Mouse (Mus musculus): Measurements from ENCODE around the gene Cgn.

DNA sequence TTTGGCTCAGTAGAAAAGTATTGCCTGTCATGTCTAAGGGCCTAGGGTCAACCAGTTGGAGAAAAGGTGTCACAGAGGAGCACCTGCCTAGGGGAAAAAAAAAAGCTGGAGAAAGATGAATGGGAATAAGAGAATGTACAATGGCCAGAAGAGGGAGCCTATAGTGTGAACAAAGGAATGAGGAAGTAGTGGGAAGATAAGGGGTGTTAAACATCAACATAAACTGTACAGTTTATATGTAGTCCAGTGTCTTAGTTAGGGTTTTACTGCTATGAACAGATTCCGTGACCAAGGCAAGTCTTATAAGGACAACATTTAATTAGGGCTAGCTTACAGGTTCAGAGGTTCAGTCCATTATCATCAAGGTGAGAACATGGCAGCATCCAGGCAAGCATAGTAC lies 2.8 kb upstream of the Cgn start:
- no peak for TF ChIP-seq CTCF (IDR thresholded peaks at IDR 0.05; ENCODE audit: low read depth)
- no peak for TF ChIP-seq EP300 (IDR thresholded peaks at IDR 0.05; ENCODE audit: low read depth)
